Mouse (Mus musculus): ENCODE results near the gene Bag6. TPM values are rescaled to one million over a fixed set of nuclear protein-coding genes. Genes with fewer than 3 reads are reported as not detected.
"Not testable (repeated sequence)": the region's sequence is repeated elsewhere in the genome, so short reads cannot be mapped to it uniquely, and the experiment has no call there.

The Bag6 gene
- total and polyA plus RNA-seq, 3 experiments = 140 to 252 (median 216) TPM

DNA sequence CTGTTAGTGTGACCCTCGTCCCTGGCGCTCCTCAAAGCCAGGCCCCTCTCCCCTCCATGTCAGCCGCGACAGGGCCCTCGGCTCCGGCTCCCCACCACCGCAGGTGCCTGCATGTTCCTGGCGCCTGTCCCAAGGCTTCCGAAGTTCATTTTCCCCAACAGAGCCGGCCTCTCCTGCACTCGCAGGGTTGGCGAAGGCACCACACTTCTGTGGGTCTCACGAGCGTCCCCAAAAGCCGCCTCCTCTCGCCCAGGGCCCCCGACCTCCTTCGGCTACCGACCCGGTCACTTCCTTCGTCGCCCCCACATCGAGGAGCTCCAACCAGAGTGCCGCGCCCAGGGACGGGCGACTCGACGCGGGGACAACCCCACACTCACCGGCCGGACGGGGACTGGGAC is 14.2 kb upstream of the Bag6 start:
- Histone ChIP-seq H3K9ac (ENCODE audit: low read depth, low read length) (peak overlapping the region; percentile 88), H3K4me3 (peak overlapping the region; percentile 100), H3K79me2 (replicated peaks; ENCODE audit: control insufficient read depth, insufficient read depth, low read length) (peaks cover 5% of the 10 kb centered on the region; the same call in 1 of the 2 replicates), H3K4me1 (ENCODE audit: control insufficient read depth, insufficient read depth, low read length) (peaks cover 8% of the 10 kb centered on the region), H3K27ac (peak overlapping the region; percentile 91), H3K36me3 (ENCODE audit: control insufficient read depth, insufficient read depth, low read length) (peaks cover 6% of the 10 kb centered on the region), H3K27me3 (ENCODE audit: control insufficient read depth, insufficient read depth, low read length) (no peaks in the 10 kb centered on the region)
- intact Hi-C loops (cut with DNase I) = loop anchor here (2.0 to 5.0 kb wide), 3 partner anchors 14 to 117 kb away; partner anchors contain the start of genes Bag6 and Nfkbil1
- WGBS = under 1% methylated on average over 33 of the region's 33 CpGs
- TF ChIP-seq EP300 (IDR thresholded peaks at IDR 0.05; ENCODE audit: insufficient read depth, low read depth, low read length) = no peak
- TF ChIP-seq POLR2A (IDR thresholded peaks at IDR 0.05; ENCODE audit: insufficient read depth, low read depth, low read length) = no peak
- no peak for TF ChIP-seq CTCF (IDR thresholded peaks at IDR 0.05)
- DNase-seq = no peak

DNA sequence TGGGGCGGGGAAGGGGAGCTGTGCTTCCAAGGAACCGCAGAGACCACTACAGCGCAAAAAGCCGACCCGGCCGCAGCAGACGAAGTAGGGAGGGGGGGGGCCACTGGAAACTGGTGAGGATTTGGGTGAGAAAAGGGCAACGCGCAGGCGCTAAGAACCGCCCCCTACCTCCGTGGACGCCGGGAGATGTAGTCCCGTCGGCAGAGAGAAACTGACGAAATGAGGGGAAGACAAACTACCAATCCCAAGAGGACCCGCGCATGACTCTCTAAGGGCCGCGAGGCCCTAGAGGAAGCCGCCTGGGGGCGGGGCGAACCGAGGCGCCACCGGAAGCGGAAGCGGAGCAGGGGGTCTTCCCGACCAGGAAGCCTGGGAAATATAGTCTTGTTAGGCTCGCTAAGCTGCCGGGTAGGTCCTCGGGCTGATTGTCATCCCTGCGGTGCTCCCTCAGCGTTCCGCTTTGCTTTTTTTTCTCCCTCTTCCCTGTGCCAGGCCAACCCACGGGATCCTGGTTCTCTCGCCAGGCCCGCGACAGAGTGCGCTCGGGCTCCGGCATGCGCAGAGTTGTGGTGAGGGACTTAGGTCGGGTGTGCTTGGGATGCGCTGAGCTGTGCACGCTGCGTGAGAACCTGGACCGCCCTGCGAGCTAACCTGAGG is 13.7 kb upstream of the Bag6 start, which contains the start of gene Gpank1:
TSS of gene Gpank1 (plus strand) at position 313 of the 657 bp plus-strand sequence.
- peak within 1 kb of the TSS; percentile 88 for H3K9ac ChIP-seq (ENCODE audit: low read depth, low read length)
- DNase-seq = peak; percentile 97 to 99
- no peaks in the 10 kb centered on the region for H3K27me3 ChIP-seq (ENCODE audit: control insufficient read depth, insufficient read depth, low read length)
- peaks cover 6% of the 10 kb centered on the region for H3K36me3 ChIP-seq (ENCODE audit: control insufficient read depth, insufficient read depth, low read length)
- peak within 1 kb of the TSS; percentile 91 for H3K27ac ChIP-seq
- intact Hi-C loops (cut with DNase I) = loop anchor here (2.0 to 5.0 kb wide), 3 partner anchors 14 to 116 kb away; partner anchors contain the start of genes Bag6 and Nfkbil1
- TF ChIP-seq POLR2A (IDR thresholded peaks at IDR 0.05; ENCODE audit: insufficient read depth, low read depth, low read length) (peak; percentile 77), EP300 (IDR thresholded peaks at IDR 0.05; ENCODE audit: insufficient read depth, low read depth, low read length) (no peak), CTCF (IDR thresholded peaks at IDR 0.05) (peak; percentile 9; the same call in 1 of the 2 replicates)
- peaks cover 8% of the 10 kb centered on the region for H3K4me1 ChIP-seq (ENCODE audit: control insufficient read depth, insufficient read depth, low read length)
- under 1% methylated on average over 50 of the region's 50 CpGs for WGBS
- H3K79me2 ChIP-seq (replicated peaks; ENCODE audit: control insufficient read depth, insufficient read depth, low read length) = peaks cover 5% of the 10 kb centered on the region; the same call in 1 of the 2 replicates
- peak within 1 kb of the TSS; percentile 100 for H3K4me3 ChIP-seq

DNA sequence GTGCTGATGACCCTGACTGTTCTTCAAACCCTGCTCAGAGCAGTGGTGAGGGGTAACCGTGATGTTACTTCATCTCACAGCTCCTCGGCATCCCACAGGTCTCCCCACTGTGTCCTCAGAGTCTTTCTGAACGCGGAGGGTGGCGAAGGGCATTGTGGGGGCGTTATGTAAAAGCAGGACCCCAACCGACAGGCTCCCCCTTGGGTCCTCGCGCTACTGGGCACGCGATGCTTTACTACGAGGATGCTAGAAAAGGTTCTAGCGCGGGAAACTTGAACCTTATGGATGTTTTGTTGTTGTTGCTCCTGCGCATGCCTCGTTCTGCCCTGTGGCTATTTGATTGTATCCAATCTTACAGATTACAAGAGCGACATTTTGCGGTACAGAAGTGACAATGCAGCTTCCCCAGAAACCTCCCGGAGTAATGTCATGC is 13.1 kb upstream of the Bag6 start, which contains the start of gene Csnk2b:
TSS of gene Csnk2b (minus strand) at position 183 of the 433 bp plus-strand sequence.
- WGBS = under 1% methylated on average over 19 of the region's 19 CpGs
- Histone ChIP-seq H3K4me3 (peak within 1 kb of the TSS; percentile 100), H3K27ac (peak within 1 kb of the TSS; percentile 91), H3K27me3 (ENCODE audit: control insufficient read depth, insufficient read depth, low read length) (no peaks in the 10 kb centered on the region), H3K9ac (ENCODE audit: low read depth, low read length) (peak within 1 kb of the TSS; percentile 88), H3K79me2 (replicated peaks; ENCODE audit: control insufficient read depth, insufficient read depth, low read length) (peaks cover 5% of the 10 kb centered on the region; the same call in 1 of the 2 replicates), H3K36me3 (ENCODE audit: control insufficient read depth, insufficient read depth, low read length) (peaks cover 6% of the 10 kb centered on the region), H3K4me1 (ENCODE audit: control insufficient read depth, insufficient read depth, low read length) (peaks cover 8% of the 10 kb centered on the region)
- TF ChIP-seq CTCF (IDR thresholded peaks at IDR 0.05) (peak; percentile 40), POLR2A (IDR thresholded peaks at IDR 0.05; ENCODE audit: insufficient read depth, low read depth, low read length) (no peak)
- DNase-seq = peak; percentile 31 to 50
- intact Hi-C loops (cut with DNase I) = loop anchor here (2.0 to 5.0 kb wide), 3 partner anchors 13 to 115 kb away; partner anchors contain the start of genes Bag6 and Nfkbil1

DNA sequence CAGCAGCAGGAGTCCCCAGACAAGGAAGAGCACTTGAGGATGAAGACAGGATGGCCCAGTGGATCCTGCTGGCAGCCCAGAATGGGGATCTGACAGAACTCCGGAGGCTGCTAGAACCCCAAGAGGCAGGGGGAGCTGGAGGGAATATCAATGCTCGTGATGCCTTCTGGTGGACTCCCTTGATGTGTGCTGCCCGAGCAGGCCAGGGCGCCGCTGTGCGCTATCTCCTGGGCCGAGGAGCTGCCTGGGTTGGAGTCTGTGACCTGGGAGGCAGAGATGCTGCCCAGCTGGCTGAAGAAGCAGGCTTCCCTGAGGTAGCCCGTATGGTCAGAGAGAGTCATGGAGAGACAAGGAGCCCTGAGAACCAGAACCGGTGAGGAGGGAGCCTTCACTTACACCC is 11.7 kb upstream of the Bag6 start:
- H3K36me3 ChIP-seq (ENCODE audit: control insufficient read depth, insufficient read depth, low read length); H3K27me3 ChIP-seq (ENCODE audit: control insufficient read depth, insufficient read depth, low read length); DNase-seq; H3K79me2 ChIP-seq (replicated peaks; ENCODE audit: control insufficient read depth, insufficient read depth, low read length); H3K4me1 ChIP-seq (ENCODE audit: control insufficient read depth, insufficient read depth, low read length); H3K9ac ChIP-seq (ENCODE audit: low read depth, low read length); H3K4me3 ChIP-seq; H3K27ac ChIP-seq: not testable (repeated sequence)
- WGBS = 90% methylated on average over 9 of the region's 9 CpGs
- intact Hi-C loops (cut with DNase I) = loop anchor here (5.0 kb wide), 1 partner anchor 114 kb away; the partner anchor contains the start of gene Nfkbil1

DNA sequence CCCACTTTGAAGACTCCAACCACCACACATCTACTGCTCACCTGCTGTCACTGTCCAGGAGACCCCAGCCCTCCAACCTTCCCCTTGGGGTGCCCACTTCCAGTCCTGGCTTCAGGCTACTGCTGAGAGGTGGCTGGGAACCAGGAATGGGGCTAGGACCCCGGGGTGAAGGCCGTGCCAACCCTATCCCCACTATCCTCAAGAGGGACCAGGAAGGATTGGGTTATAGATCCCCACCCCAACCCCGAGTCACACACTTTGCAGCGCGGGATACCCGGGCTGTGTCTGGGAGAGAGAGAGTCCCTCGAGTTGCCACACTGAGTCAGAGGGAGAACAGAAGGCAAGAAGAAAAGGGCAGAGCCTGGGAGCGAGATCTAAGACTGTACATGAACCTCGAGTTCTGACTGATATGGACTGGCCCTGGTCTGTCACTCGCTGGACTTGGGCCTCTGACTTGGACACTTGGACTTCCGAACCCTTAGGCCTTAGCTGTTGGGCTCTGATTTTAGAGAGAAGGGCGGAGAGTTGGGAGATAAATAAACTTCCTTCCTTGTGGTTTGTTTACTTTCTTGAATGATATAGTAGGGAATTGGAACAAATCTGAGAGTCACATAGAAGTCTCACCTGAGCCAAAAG is 10.6 kb upstream of the Bag6 start:
- not testable (repeated sequence) for H3K27ac ChIP-seq; H3K79me2 ChIP-seq (replicated peaks; ENCODE audit: control insufficient read depth, insufficient read depth, low read length); H3K36me3 ChIP-seq (ENCODE audit: control insufficient read depth, insufficient read depth, low read length); H3K4me3 ChIP-seq; H3K27me3 ChIP-seq (ENCODE audit: control insufficient read depth, insufficient read depth, low read length); DNase-seq; H3K4me1 ChIP-seq (ENCODE audit: control insufficient read depth, insufficient read depth, low read length); H3K9ac ChIP-seq (ENCODE audit: low read depth, low read length)
- intact Hi-C loops (cut with DNase I) = loop anchor here (5.0 kb wide), 1 partner anchor 113 kb away; the partner anchor contains the start of gene Nfkbil1
- WGBS = 89% methylated on average over 12 of the region's 12 CpGs

DNA sequence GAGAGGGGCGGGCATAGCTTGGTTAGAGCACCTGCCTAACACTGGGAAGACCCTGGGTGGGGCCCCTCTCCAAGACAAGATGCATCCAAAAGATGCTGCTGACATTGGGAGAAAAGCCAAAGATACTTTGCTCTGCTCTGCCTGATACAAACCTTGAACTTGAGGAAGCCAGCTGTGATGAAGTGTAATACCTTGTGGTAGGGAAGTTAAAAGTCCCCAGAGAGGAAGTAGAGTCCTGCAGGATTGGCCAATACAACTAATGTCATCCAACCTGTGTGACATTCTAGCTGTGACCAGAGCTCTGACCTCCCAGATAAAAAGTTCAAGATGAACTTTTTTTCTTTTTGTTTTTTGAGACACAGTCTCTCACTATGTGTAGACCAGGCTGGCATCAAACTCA is 9.9 kb upstream of the Bag6 start:
- intact Hi-C loops (cut with DNase I) = loop anchor here (5.0 kb wide), 1 partner anchor 37 kb away; the partner anchor contains the start of gene Prrc2a
- no peak for TF ChIP-seq POLR2A (IDR thresholded peaks at IDR 0.05; ENCODE audit: insufficient read depth, low read depth, low read length)
- no peak for TF ChIP-seq EP300 (IDR thresholded peaks at IDR 0.05; ENCODE audit: insufficient read depth, low read depth, low read length)
- TF ChIP-seq CTCF (IDR thresholded peaks at IDR 0.05) = no peak
- no peak overlapping the region for H3K9ac ChIP-seq (ENCODE audit: low read depth, low read length)
- no peaks in the 10 kb centered on the region for H3K27me3 ChIP-seq (ENCODE audit: control insufficient read depth, insufficient read depth, low read length)
- H3K79me2 ChIP-seq (replicated peaks; ENCODE audit: control insufficient read depth, insufficient read depth, low read length) = peaks cover 5% of the 10 kb centered on the region; the same call in 1 of the 2 replicates
- H3K27ac ChIP-seq = peak overlapping the region; percentile 90; the same call in 1 of the 2 replicates
- 97% methylated on average over 1 of the region's 1 CpGs for WGBS
- H3K36me3 ChIP-seq (ENCODE audit: control insufficient read depth, insufficient read depth, low read length) = peaks cover 2% of the 10 kb centered on the region
- peaks cover 9% of the 10 kb centered on the region for H3K4me1 ChIP-seq (ENCODE audit: control insufficient read depth, insufficient read depth, low read length)
- DNase-seq = no peak
- H3K4me3 ChIP-seq = no peak overlapping the region
